Mouse (Mus musculus) brain, adult 10 weeks (tissue): ENCODE results near the gene Prrg1. TPM values are rescaled to one million over a fixed set of nuclear protein-coding genes. Genes with fewer than 3 reads are reported as not detected.

Experiments used
- polyA plus RNA-seq: library from polyadenylated mRNA; stranded (reverse); fragments of 350-450 nt; fragmentation: Illumina TruSeq; extraction: RNeasy Lipid Tissue Mini Kit (QIAGEN cat#74804); gene quantifications from one replicate; pipeline ENCODE4 v1.2.3, GENCODE M21; 2015; ENCODE audit warnings: low read depth, low replicate concordance

The Prrg1 gene
- polyA plus RNA-seq = 6.9 TPM

GRCm38 (mm10) chrX:78583202-78584004 lies at the start of gene Prrg1:
Gene Prrg1, minus strand, starts transcription at chrX:78583896.

Other genes with a start within 250 kb of the Prrg1 start
- not detected for gene 4930480E11Rik, start 214.3 kb downstream of the Prrg1 start, polyA plus RNA-seq
- gene Fam47c, start 153.9 kb upstream of the Prrg1 start, polyA plus RNA-seq = not detected